Mouse (Mus musculus) lung, postnatal 14 days (tissue): ENCODE measurements around the gene Fam19a1.

ENCODE experiments used
- DNase-seq: peaks from one replicate; pipeline ENCODE4 v3.0.0; 2021

Gene Fam19a1

DNA sequence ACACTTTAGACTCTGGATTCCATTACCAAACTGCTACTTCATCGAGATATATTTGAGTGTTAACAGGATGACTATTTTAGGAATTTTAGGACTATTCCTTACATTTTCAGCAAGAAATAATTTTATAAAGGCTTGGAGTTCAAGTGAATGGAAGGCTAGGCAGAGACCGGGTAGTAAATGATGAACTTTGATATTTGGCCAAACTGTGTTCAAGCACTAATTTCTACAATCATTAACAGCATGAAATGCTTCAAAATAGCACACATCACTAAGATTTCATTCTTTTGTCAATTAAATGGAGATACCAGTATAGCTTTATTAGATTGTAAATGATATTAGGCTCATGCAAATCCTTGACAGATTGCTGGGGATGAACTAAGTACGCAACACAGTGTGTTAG lies 329.0 kb downstream of the Fam19a1 start:
- DNase-seq, result no peak

DNA sequence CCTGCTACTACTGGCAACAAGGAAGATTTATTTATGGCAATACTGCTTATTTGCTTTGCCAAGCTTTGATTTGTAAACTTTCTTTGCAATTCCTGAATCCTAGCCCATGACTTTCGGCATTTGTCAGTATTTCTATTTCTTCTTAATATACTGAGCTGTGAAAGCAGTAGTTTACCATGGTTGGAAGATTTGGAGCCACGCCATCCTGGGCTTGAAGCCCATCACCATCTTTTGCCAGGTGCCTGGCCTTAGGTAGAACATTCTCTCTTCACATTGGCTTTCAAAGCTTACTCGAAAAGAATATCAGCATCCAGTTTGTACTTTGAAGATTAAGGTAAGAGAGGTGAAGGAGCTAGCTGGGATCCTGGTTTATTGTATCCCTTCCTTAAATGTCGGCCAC lies 334.5 kb downstream of the Fam19a1 start:
- DNase-seq, result no peak

DNA sequence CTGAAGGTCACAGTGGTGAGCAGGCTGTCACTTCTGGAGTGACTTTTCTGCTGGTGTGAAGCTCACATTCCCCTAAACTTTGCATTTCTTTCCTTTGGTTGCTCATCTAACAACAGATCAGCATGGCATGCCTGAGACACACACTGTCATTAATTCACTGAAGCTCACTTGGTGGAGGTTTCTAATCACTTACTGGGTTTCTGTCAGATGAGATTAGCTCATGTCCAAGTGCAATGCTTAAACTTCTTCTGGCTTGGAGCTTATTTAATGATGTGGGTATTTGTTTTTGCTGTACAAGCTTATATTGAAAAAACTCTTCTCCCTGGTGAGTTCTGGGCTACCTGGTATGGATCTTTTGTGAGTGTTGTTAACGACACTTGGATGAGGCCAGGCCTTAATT lies 343.3 kb downstream of the Fam19a1 start:
- no peak for DNase-seq

DNA sequence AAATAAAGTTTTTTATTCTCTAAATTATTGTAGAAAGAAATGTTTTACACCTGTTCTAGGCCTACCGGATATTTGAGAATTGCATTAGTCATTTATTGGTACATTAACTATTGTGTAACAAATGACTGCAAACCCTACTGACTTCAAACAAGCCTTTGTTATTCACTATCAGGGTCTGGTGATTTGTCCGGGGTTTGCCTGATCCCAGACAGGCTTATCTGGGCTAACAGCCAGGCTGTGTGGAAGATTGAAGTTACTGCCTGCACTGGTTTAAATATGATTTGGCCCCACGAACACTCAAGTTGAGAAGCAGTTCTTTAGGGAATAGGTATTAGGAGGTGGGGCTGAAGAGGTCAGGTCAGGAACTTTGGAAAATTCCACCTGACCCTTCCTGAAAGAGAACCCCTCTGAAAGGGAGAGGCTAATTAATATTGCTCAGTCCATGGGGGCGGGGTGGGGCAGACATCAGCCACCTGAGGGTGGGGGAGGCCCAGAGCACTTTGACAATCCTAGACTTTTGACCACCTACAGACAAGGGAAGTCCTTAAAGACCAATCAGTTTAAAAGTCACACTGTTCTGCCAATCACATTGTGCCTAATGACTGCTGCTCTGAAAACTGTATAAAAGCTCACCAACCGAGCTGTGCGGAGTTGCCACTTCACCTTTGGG lies 344.8 kb downstream of the Fam19a1 start:
- DNase-seq, result no peak

DNA sequence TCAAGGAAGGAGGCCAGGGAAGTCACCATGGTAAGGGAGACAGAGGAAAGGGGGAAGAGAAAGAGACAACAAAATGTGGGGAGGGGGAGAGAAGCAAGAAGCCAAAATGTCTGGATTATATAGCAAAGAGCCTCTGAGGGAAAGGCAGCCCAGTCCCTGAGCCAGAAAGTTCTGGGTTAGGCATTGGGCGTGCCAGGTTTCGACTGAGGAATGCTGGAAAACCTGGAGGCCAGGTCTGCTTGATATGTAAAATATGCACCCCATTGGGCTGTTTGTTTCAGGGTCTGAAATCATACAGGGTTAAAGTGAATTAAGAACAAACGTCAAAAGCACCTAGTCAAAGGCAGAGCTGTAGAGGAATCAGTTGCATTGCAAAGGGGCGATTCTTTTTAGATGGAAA lies 346.1 kb downstream of the Fam19a1 start:
- no peak for DNase-seq

DNA sequence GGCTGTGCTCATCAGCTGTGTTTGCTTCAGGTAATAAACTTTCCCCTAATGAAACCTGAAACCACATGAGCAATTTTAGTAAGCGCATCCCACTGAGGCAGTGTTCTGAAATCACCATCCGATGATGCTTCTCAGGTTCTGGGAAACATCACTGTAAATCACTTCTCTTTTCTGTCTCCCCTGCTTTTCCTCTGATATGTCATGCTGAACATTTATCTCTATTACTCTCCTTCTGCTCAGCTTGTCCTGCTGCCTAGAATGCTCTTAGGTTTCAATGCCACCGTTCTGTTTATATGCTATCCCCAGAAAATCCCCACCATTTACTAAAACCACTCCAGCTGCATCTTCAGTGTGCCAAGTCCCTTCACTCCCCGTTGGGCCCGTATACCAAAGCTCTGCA lies 386.5 kb downstream of the Fam19a1 start:
- no peak for DNase-seq

DNA sequence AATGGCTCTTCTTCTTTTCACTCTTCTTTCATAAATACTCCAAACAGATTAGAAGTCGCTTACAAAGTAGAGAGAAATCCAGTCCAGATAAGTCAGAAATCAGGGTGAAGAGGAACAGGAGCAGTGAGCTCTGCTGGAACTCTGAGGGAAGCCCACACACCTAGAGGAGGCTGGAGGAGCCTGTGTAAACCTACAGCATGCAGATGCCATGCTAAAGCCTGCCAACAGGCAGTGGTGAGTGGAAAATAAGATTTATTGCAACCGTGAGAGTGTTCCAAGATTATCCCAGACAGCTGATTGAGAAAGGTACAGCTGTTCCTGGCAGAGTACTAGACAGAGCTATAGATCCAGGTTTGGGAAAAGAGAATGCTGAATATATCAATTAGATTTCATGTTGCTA lies 428.6 kb downstream of the Fam19a1 start:
- DNase-seq, result no peak

DNA sequence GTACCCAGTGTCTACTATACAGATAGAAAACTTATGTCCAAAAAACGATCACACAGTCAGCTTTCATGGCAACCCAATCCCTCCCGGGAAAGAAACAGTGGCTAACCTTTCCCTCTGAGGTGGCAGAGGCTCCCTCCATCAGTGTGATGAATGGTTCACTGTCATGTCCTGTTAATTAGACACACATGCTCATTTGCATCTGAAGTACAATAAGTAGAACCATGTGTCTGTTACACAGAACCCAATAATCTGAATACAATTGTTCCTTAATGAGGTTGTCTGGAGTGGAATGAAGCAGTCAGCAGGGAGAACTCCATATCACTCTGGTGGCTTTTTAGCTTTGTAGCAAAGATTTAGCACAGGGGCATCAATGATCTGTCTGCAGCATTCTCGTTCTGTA lies 431.9 kb downstream of the Fam19a1 start:
- no peak for DNase-seq

DNA sequence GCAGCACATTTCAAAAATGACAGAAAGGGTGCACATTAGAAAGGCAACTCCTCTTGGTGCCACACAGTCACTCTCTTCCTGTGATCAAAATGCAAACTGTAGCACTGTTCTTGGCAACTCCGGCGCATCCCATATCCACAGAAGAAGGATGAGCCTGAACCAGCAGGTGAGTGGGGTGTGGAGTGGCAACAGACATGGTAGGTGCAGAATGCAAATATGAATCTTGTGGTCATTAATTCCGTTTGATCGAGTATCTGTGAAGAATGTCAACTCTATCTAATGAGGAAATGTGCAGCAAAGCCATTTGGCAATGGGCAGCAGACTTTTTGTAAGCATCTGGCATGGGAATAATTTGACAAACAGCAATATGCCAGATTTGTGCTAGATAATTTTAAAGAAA lies 437.5 kb downstream of the Fam19a1 start:
- DNase-seq, result no peak

DNA sequence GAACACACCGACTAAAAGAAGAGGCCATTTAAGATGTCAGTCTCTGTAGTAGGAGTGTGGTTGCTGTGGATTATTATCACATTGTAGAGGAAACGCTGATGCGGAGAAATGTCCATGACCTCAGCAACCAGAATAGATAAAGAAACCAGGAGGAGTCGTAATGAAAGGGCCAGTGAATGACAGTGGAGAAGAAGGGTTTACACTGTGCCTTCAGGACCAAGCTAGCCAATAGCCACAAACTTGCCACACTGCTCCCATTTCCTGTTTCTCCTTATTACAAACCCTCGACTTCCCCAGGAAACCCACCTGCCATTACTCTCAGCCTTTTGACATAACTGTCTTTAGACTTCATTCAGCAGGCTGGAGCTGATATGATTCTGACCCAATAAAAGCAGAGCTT lies 465.7 kb downstream of the Fam19a1 start:
- DNase-seq, result no peak

DNA sequence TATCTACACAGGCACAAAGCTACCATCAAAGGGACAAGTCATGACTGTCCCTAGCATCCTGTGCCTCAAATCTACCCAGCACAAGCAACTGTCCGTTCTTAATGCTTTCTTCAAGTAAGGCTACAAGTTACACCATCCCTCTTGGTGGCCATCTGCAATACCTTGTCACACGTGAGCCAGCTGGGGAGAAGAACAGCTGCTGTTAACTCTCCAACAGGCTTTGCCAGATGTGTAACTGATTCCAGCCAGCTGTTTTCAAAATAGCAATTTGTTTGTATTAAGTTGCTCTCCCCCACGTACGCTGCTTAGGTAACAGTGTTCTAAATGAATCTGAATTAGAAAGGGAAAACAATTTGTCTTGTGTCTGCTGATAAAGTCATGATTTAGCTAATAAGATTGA lies 467.8 kb downstream of the Fam19a1 start:
- peak; percentile 28 for DNase-seq

DNA sequence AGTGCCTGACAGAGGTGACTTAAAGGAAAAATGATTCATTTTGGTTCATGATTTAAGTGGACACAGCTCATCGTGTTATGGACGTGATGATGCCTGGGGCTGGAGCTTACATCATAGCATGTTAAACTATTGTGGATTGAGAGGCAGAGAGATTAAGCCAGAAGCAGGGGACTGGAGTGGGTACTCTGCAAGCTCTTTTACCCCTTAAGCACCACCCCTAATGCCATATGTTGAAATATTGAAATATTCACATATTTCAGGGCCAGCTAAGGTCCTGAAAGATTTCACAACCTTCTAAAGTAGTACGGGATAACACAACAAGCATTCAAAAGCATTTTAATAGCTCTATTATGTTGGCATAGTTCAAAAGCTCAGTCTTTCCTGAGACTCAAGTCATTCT lies 468.2 kb downstream of the Fam19a1 start:
- no peak for DNase-seq

DNA sequence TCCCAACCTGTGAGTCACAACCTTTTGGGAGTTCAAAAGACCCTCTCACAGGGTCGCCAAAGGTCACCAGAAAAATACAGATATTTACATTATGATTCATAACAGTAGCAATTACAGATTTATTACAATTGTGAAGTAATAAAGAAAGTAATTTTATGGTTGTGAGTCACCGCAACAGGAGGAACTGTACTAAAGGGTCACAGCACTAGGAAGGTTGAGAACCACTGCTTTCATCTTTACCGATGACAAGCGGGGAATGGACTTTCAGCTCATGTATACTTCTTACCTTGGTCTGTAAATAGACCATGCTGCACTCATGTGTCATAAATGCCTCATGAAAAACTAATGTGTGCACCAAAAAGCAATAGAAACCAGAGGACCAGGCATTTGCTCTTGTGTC lies 474.5 kb downstream of the Fam19a1 start:
- no peak for DNase-seq

DNA sequence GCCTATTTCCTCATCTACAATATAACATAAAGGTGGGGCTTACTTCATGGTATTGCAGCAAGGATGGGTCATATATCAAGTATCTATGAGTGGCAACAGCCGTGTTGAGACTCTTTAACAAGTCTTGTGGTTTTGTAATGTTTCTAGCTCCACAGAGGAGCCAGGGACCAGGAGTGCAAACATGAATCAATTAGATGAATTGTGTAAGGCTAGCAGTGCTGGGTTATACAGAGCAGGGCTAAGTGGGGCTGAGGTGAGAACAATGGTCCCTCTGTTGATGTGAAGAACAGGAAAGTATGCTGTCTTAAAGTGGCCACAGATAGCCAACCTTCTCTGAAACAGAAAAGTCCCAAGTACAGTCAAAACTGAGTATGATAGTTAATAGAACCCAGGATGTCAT lies 480.1 kb downstream of the Fam19a1 start:
- no peak for DNase-seq

DNA sequence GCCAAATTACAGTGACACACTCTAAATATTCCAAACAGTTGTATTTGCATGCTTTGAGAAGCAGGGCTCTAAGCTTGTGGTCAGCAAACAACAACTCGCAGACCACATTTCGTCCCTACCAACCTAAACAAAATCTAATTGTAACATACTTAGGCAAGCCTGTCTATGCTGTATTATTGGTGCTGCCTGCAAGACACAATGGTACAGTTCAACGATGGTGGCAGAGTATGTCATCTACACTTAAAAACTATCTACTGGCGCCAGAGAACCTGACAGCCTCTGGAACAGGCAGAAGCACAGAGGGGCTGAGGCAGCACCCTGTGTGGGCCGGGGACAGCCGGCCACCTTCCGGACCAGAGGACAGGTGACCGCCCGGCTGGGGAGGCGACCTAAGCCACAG lies 482.2 kb downstream of the Fam19a1 start:
- DNase-seq, result no peak

DNA sequence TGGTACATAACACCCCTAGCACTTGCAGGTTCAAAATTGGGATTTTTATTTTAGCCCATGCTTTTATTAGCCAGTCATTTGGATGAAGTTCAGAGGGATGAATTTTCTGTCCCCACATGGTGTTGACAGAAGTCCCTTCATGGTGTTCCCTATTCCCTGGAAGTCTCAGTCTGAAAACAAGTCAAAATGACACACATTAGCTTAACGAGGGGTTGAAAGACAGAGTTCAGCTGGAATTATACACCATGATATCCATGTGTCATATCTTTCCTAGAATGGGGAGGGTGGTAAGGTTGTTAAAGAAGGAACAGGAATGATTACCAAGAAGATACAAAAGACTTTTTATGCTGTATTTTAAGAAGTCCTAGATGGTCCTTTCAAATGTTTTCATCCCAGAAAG lies 511.2 kb downstream of the Fam19a1 start:
- peak; percentile 4 for DNase-seq

DNA sequence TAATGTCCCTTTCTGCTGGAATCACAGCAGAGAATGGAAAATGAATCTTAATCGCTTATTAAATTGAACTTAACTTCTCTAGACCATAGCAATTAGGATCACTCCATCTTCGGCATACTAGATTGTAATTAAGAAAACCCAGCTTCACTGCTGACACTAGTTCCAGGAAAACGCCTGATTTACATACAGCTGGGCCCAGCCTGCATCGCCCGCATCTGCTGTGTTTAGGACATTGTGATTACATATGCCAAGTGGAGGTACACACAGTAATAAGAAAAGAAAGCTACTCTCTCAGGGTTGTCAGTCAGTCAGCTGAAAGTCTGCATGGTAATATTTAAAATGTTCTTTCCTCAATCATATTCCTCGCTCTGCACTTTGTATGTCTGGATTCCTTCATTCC lies 518.6 kb downstream of the Fam19a1 start:
- DNase-seq, result no peak

DNA sequence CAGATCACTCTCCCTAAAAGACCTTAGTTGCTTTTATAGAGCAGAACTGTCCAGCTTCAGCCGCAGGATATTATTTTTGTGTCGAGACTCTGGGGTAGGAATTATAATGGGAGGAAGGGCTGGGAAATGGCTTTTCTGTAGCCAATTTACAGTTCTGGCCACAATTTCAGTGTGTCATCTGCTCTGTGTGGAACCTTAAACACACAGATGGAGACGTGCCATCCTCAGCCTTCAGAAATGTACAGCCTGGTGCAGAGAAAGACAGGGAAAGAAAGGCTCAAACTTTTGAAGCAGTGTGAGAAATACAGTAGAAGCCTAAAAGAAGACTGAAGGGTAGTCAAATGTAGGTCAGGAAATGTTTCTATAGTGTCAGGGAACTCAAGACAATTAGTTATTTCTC lies 519.3 kb downstream of the Fam19a1 start:
- DNase-seq, result no peak

DNA sequence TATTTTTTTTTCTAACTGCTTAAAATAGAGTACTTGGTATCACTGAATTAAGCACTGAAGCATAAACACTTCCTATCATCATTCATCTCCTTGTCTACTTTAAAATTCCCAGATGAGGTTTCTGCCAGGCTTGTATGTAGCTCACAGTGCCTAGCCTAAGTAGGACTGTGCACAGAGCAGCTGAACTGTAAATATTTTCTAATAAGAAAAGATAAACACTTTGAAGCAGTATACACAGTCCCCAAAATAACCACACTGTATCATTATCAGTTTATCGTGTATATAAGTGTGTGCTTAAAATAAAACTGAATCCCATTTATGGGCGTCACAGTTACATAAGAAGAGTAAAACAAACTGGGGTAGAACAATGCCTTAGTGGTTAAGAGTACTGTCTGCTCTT lies 522.7 kb downstream of the Fam19a1 start:
- no peak for DNase-seq

DNA sequence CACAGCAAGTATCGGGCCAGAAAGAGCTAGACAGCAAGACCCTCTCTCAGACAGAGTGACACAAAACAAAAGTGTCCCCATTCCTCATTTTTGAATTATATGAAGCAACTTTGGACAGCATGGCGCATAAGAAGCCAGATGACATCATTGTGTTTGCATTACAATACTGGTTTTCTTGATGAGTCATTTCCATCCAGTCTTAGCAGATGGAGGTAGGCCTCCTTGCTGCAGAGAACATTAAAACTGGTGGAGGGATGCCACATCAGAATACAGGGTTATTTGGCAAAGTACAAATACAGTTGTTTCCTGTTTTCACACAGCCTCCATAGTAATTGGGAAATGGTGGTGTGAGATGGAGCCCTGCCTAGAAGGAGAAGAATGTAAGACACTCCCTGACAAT lies 535.8 kb downstream of the Fam19a1 start:
- DNase-seq, result no peak

DNA sequence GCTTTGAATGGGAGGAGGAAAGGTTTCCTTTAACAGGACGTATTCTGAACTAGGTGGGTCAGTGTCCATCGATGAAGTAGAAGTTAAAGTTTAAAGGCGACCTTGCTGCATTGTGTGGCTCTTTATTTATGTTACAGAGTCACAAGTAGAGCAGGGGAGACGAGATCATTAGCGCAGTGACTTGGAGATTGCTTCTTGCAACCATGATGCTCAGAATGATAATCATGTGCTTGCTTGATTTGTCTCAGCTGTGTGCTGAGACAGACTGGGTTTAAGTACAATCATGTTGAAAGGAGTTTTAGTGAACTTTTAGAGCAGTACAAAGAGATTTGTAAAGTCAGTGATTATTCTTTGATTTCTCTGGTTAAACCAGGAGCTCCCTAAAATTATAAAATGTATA lies 536.3 kb downstream of the Fam19a1 start:
- DNase-seq, result peak; percentile 4

DNA sequence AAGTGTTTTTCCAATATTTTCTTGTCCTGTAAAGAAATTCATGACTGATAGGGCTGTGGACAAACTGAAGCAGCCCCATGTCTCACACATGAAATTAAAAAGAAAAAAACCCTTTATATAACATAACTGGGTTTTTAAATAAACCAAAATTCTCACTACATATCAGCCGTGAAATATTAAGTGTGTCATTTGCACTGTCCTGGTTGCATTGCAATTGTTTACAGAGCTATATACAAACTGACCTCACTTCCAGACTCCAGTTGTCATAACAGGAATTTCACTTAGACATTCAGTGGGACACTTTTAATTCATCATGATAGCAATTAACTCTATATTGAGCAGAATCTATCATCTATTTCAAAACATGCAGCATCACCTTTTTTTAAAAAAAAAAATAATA lies 553.4 kb downstream of the Fam19a1 start:
- no peak for DNase-seq

DNA sequence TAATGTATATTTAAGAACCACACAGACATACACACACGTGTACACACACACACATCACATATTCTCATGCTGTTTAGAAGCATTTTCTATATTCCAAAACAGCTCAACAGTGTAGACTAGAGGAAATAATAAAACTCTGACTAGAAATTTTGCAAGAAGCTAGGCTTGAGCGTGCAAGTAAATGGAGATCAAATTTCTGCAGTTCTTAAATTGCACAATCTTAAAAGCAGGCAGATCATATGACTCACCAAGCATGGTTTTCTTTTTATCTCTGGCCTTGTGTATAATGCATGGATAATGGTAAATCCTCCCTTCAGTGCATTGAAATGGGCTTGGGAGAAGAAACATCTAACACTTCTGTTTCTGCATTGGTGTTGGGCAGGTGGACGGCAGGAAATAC lies 564.9 kb downstream of the Fam19a1 start:
- DNase-seq, result no peak
